Mouse (Mus musculus) monocyte, adult 2 months (primary cell): ENCODE results near the gene Lrrn4cl.
"Not testable (repeated sequence)": the region's sequence is repeated elsewhere in the genome, so short reads cannot be mapped to it uniquely, and the experiment has no call there.

Experiments used
- DNase-seq, 2 experiments: peaks; one replicate each; pipeline ENCODE4 v3.0.0; 2022; ENCODE audit warnings: low spot score in 2 of 2, low read depth in 1 of 2

Lrrn4cl gene

DNA sequence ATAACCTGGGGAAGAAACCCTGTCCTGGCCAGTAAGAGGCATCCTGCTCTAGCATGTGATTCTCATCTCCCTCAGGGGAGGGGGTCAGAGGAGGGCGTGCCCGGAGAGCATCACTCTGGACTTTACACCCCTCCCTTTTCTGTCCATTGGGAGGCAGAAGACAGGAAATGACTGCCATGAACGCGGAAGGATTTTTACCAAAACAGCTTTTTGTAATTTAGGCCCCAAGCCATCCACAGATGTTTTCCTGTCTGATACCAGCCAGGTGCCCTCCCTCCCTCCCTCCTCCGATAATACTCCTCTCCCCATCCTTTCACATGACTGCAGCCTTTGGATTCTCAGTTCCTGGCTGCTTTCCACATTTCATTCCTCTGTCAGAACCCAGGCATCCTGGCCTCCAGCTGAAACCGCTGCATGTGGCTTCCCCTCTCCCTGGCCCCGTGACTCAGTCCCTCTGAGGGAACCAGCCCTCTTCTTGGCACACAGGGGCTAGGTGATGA is at the start of gene Lrrn4cl:
TSS of gene Lrrn4cl (plus strand) at position 367 of the 500 bp plus-strand sequence.
- no peak for DNase-seq

DNA sequence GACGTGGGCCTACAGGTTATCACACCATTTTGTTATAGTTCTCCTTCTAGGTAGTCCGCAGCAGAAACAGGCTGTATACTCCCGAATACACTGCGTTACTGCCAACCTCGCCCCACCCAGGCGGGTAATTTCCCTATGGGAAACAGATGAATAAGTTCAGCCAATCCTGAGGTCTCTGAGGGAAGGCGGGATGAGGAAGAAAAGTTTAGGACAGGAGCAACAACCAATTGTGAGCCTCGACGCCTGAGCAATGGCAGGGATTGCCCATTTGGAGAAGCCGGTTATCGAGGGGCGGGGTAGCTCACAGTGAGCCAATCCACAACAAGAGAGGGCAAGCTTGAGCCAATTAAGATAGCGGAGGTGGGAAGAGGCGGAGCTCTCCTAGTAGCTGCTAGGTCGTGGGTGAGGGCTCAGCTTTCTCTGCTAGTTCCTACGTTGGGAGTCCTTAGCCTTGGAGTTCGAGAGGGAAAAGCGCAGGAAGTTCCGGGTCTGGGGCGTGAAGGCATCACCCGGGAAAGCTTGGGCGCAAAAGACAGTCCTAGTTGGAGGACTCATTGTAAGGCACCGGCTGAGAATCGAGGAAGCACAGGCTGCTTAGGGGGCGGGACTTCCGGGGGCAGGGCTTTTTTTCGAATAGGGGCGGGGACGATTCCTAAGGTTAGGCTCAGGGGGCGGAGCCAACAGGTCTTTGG is 48.3 kb upstream of the Lrrn4cl start, which contains the start of gene Zbtb3:
TSS of gene Zbtb3 (plus strand) at position 426 of the 692 bp plus-strand sequence.
- DNase-seq = peak; percentile 90 to 93

DNA sequence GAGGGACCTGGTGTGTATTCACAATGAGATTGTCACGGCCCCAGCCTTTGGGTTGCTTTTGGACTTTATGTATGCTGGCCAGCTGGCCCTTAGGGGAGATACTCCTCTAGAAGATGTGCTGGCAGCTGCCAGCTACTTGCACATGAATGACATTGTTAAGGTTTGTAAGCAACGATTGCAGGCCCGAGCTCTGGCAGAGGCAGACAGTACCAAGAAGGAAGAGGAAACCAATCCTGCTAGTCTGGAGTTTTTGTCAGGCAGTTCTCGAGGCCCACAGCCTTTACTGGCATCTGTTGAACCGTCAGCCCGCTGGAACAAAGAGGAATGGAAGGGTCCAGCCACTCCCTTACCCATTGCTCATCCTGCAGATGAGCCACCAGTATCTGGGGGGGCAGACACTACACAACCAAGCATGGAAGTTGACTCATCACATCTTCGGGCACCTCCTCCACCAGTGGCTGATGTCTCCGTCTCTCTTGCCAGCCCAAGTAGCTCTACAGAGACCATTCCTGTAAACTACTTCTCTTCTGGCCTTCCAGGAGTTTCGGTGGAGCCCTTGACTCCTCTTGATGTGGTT is 47.3 kb upstream of the Lrrn4cl start:
- no peak for DNase-seq

DNA sequence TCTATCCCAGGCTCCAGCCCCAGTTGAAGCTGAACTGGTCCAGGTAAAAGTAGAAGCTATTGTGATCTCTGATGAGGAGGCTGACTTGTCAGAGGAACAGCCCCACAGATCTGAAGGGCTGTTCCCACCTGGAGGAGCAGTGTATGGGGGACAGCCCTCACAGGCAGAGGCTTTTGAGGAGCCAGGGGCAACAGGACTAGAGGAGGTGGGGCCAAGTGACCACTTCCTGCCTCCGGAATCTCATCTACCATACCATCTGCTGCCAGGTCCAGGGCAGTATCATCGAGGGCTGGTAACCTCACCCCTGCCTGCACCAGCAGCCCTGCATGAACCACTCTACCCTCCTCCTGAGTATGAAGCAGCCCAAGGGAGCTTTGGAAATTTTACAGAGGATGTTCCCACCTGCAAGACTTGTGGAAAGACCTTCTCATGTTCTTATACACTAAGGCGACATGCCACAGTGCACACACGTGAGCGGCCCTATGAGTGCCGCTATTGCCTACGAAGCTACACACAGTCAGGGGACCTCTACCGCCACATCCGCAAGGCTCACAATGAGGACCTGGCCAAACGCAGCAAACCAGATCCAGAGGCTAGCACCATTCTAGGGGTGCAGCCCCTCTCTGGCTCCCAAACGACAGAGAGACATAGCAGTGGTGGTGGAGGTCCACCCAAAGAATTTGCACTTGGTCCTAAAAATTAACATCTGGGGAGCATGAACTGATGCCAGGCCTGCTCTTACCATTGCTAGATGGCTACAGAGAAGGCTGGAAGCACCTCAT is 46.5 kb upstream of the Lrrn4cl start:
- DNase-seq = no peak

DNA sequence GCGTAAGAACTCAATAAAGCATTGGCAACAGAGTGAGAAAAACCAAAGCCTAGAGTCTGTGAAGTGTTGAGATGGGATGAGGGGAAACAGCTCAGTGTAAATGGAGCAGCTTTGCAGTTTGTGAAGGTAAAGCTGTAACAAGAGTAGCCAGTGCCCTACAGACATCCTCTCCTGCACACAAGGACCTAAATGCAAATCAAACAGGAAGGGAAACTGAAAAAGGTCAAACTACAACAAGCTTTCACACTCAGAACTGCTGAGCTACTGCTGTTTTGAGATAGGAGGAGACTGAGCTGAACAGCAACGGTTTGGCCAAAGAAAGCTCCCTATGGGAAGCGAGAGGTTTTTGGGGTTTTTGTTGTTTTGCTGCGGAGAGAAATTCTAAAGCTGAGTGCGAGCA is 43.8 kb upstream of the Lrrn4cl start:
- DNase-seq = no peak

DNA sequence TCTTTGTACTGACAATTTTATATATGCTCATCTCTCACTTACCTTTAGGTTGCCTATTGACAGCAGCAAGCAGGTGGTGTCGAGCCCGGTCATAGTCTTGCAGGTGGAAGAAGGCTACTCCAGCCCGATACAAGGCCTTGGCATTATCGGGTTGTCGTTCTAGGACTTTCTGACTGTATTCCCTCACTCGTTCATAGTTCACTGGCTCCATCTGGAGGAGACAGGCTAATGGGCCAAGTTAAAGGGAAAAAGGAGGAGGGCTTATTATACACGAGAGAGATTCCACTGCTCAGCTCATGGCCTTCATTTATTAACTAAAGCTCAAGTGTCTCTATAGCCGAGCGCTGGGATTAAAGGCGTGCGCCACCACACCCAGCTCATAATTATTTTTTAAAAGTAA is 34.8 kb upstream of the Lrrn4cl start:
- no peak for DNase-seq

DNA sequence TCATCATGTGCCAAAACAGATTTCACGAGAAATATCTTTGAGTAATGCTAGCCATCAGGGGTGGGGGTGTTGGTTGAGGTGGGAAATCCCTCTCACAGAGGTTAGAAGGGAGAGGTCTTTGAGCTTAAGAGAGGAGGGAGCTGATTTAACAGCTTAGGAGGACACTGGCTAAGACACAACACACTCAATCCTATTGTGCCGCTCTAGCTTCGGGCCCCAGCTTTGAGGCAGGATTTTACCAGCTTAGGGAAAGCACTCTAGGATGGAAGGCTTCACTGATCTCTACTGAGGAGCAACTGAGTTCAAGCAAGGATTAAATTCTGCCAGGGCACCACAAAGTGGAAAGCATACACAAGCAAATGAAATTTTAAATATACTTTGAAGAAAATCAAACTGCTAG is 33.6 kb upstream of the Lrrn4cl start:
- no peak for DNase-seq

DNA sequence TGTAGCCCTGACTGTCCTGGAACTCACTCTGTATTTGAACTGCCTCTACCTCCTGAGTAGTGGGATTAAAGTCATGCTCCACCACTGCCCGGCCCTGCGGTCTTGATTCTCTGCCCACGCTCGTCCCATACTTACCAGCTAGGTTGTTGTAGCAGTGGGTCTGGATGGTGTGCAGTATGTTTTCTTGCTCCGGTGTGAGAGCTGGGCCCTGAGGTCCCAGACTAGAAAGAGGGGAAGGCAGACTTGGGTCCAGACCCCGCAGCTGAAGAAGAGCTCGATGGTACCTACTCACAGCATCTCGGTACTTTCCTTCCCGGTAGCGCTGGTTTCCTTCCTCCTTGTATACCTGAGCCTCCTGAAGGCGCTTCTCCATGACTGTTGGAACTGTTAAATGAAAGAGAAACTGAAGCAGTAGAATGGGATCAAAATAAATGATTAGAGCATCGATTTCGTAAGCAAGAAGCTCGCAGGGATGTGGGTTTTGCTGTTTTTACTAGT is 32.2 kb upstream of the Lrrn4cl start:
- DNase-seq = no peak

DNA sequence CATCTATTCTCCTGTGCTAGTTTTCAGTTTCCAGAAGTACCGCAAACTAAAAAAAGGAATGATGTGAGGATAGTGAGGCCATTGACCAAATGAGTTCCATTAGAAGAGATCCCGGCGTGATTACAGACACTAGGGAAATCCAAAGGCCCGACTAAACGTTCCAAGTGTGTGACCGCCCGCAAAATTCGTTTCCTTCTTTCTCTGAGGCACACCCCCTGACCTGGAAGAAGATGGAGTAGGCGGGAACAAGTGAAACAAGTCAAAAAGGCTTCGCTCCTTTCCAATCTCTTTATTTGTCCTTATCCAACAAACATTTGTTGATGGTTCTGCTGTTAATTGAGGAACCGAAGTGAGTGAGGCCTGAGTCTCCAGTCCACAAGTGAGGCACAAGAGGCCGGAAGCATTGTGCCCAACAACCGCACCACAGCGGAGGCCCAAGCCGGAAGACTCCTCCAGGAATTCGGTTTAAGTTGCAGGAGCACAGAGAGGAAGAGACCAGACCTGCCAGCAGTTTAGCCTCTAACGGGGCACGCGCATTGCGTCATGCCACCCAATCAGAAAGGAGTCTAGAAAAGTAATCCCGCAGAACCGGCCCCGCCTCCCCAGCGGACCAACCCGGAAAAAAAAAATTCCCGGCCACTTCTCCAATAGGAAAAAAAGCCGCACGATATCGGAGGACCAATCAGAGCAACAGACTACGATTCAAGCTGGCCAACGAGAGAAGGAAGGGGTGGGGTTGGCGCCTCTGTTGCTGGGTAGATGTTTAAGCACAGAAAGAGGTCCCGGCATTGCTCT is 31.6 kb upstream of the Lrrn4cl start, which contains the start of gene Ttc9c:
TSS of gene Ttc9c (minus strand) at position 533 of the 795 bp plus-strand sequence.
- DNase-seq = peak; percentile 89 to 90

DNA sequence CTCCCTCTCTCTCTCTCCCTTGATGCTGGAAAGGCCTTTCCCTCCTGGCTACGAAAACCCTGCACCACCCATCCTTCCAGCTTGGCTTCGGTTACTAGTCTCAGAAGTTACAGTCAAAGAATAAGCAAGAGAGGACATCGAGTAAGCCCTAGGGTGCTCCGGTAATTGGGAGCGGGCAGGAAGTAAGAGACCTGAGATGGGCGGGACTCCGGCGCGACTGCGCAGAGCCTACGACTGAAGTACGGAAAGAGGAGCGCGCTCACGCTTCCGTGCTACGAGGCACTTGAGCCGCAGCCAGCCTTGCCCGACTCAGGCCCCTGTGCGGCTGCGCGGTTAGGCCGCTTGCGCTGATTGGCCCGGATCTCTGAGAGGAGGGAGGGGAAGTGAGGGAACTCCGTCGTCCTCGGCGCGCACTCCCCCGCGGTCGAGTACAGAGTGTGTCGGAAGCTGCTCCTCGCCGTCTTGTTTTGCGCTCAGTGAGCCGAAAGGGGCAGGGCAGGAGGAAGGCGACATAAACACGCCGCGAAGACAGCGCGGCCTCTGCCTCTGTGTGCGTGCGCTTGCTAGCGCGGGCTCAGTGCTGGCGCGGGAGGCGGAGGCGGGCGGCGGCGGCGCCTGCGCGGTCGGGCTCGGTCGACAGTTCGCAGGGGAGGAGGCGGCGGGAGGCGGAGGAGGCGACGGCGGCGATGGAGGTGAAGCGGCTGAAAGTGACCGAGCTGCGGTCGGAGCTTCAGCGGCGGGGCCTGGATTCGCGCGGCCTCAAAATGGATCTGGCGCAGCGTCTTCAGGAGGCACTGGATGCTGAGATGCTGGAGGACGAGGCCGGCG is 30.8 kb upstream of the Lrrn4cl start, which contains the start of gene Hnrnpul2:
TSS of gene Hnrnpul2 (plus strand) at position 415 of the 828 bp plus-strand sequence.
- peak; percentile 95 to 96 for DNase-seq

DNA sequence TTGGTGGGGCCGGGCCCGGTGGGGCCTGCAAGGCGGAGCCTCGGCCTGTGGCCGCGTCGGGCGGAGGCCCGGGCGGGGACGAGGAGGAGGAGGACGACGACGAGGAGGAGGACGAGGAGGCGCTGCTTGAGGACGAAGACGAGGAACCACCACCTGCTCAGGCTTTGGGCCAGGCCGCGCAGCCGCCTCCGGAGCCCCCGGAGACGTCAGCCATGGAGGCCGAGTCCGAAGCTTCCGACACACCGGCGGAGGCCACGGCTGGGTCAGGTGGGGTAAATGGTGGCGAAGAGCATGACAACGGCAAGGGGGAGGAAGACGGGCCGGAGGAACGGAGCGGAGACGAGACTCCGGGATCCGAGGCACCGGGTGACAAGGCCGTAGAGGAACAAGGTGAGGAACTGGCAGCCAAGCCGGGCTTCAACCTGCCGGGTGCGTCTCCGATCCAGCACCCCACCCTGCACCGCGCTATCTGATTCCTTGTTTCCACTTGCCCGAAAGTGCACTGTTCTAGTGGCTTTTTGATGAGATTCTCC is 30.1 kb upstream of the Lrrn4cl start:
- no peak for DNase-seq

DNA sequence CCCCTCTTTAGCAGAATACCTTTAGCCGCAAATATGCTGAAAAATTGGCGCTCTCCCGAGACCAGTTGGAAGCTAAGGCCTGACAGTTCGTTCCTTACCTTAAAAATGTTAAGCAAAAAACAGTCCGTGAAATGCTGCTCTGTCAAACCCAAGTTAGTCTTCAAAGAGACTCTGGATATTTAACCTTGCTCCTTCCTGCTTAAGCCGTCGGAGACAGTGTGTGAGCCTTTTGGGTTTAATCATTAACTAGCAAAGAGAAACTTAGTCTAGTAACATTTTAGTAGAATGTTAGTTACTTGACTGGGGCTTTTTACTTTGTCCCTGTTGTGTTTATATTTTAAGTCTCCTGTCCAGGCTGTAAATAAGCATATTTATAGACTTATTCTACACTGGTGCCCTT is 29.4 kb upstream of the Lrrn4cl start:
- no peak for DNase-seq

DNA sequence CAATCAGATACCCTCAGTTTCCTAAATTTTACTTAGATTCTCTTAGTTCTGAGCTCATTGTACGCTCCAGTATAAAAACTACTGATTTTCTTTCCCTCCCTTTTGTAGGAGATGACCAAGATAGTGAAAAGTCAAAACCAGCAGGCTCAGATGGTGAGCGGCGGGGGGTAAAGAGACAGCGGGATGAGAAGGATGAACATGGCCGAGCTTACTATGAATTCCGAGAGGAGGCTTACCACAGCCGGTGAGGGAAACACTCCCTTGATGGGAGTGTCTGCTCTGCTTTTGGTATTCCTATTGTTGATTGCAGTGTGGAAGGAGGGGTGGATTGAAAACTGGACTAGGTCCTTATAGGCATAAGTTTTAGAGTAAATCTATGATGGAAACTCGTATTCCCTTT is 27.9 kb upstream of the Lrrn4cl start:
- no peak for DNase-seq

DNA sequence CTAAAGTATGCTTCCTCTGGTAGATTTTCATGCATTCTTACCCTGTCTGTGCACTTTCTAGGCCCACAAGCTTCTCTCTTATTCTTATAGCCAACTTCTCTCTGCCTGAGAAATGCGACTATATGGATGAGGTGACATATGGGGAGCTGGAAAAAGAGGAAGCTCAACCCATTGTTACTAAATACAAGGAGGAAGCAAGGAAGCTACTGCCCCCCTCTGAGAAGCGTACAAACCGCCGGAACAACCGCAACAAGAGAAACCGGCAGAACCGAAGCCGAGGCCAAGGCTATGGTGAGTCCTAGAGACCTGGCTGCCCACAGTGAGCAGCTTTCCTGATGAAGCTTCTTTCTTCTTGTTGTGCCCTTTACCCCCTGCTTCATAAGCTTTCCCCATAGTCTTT is 20.9 kb upstream of the Lrrn4cl start, which contains the start of gene AC129217.1:
TSS of gene AC129217.1 (plus strand) at position 114 of the 400 bp plus-strand sequence.
- peak; percentile 42 for DNase-seq

DNA sequence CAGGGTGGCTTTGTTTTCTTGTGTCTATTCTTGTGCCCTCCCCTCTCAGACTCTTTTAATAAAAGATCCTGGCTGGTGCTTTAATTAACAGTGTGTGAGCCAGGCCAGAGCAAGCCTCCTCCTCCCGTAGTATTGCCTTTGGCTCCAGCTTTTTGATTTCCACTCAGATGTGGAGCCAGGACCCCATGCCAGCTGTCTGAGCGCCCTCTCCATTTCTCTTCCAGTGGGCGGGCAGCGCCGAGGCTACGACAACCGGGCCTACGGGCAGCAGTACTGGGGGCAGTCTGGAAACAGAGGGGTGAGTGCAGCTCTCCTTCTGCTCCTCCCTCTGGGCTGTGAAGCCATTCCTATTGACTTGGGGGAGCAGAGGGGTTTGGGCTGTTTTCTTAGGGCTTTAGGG is 19.9 kb upstream of the Lrrn4cl start:
- DNase-seq = no peak

DNA sequence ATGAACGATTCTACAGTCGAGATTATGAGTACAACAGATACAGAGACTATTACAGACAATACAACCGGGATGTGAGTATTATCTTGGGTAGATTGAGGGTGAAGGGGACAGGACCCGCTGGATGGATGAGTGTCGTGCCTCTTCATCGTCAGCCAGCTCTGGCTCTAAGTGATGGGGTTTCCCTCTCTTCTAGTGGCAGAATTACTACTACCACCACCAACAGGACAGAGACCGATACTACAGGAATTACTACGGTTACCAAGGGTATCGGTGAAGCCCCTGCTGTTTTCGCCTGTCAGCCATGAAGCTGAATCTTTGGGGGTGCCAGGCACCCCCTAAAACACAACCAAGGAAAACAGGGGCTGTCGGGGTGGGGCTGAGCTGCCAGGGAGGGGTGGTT is 19.3 kb upstream of the Lrrn4cl start:
- no peak for DNase-seq

DNA sequence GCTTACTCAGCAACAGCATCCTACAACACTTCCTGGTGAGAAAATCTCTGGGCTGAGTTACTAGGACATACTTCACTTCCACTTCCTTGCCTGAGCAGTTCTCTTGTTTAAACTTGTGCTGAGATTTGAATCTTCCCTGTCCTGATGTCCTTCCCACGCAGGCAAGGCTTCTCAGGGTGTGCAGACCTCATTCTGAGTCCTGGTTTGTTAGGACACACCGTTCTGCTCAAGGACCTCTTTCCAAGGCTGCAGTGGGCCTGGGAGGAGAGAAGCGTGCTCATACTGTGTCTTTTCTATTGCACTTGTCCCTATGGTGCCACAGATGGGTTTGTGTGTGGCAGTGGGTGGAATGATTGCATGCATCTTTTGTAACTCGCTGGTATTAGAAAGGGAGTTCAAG is 17.6 kb upstream of the Lrrn4cl start:
- DNase-seq = no peak

DNA sequence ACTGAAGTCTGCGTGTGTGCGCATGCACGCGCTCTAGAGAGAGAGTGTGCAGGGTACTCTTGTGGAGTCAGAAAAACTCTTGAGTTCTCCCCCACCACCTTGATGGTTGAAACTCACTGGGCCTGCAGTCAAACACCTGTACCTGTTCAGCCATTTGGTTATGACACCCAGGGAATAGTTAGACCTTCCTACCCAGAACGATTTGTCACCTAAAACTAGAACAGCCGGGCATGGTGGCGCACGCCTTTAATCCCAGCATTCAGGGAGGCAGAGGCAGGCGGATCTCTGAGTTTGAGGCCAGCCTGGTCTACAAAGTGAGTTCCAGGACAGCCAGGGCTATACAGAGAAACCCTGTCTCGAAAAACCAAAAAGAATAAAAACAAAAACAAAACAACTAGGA is 14.2 kb upstream of the Lrrn4cl start:
- not testable (repeated sequence) for DNase-seq

DNA sequence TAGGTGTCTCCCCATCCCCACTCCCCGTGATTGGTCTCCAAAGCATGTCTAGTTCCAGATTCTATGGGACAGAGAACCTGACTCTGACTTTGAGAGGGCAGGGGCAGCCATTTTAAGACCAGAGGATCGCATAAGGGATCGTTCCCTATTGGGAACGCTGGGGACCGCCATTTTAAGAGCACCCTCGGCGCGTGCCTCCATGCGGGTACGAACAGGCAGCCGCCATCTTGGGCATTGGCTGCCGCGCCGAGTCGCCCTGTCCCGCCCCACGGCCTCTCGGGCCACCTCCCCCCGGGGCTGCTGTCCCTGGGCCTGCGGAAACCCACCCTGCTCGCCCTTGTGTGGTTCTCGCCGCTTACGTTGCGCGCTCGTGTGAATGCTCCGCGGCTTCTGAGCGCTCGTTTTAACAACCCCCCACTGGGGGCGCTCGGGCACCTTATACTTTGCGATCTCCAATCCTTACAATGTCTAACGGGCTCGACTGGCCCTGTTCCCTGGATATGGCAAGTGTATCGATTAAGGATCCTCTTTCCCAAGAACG is 13.2 kb upstream of the Lrrn4cl start, which contains the start of gene Bscl2:
TSS of gene Bscl2 (plus strand) at position 217 of the 541 bp plus-strand sequence.
- DNase-seq = peak; percentile 64 to 79
